Mouse (Mus musculus): ENCODE measurements around the gene Abhd2.

DNA sequence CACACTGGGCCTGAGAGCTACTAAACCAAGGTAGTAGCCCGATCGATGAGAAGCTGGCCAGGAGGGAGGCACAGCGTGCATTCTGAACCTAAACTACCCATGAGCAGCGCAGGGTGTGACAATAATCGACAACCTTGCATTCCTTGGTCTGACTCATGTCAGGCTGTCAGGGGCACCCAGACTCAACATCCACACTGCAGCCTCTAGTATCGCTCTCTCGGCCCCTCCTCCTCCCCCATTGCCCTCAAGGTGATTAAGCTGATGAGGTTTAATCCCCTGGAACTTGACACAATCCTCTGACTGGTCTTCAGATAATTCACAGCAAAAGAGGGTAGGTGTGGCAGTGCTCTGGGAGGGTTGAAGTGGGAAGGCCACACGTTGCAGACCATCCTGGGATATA lies 3.6 kb upstream of the Abhd2 start:
- TF ChIP-seq POLR2A (IDR thresholded peaks at IDR 0.05; ENCODE audit: low read depth, low read length) (no peak), CTCF (IDR thresholded peaks at IDR 0.05; ENCODE audit: borderline replicate concordance, insufficient read depth, low read length) (no peak)
